Mouse (Mus musculus) brain, embryonic 14.5 days (tissue): ENCODE results near the gene Cul4a.

Experiments
- CTCF ChIP-seq: fragments of 200-500 bp; IDR thresholded peaks from 2 replicates; pipeline ENCODE4 v1.5.1; 2012; ENCODE audit warnings: inconsistent platforms, mild to moderate bottlenecking, moderate library complexity, borderline replicate concordance; ENCODE audit not compliant: insufficient read depth, insufficient read length; ENCODE audit errors: extremely low read depth
- POLR2A ChIP-seq: fragments of 200-500 bp; IDR thresholded peaks from 2 replicates; pipeline ENCODE4 v1.6.1; 2012; ENCODE audit warnings: mild to moderate bottlenecking, inconsistent platforms, borderline replicate concordance; ENCODE audit not compliant: poor library complexity, insufficient read depth, insufficient read length, severe bottlenecking; ENCODE audit errors: extremely low read depth

DNA sequence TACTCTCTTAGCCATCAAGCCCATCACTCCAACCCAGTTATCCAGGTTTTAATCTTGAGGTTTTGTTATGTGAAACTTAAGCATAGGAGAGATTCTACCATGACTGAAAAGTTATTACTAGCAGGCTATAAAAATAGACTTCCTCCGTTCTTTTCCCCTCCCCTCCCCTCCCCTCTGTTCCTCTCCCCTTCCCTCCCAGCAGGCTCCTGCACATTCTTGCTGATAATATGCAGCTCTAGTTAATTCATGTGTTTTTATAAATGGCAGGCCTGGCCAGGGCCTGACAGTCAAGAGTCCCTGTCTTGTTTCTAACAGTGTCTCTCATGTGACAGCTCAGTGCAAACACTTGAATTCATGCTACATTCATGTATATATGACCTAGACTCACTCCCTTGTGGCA lies 65.1 kb downstream of the Cul4a start:
- TF ChIP-seq CTCF, result no peak
- TF ChIP-seq POLR2A, result no peak
